Mouse (Mus musculus): ENCODE data around the gene Ank3. TPM values are rescaled to one million over a fixed set of nuclear protein-coding genes. Genes with fewer than 3 reads are reported as not detected.

The Ank3 gene
- polyA plus RNA-seq, 1 experiment from 2014 or later, result 47.6 TPM

DNA sequence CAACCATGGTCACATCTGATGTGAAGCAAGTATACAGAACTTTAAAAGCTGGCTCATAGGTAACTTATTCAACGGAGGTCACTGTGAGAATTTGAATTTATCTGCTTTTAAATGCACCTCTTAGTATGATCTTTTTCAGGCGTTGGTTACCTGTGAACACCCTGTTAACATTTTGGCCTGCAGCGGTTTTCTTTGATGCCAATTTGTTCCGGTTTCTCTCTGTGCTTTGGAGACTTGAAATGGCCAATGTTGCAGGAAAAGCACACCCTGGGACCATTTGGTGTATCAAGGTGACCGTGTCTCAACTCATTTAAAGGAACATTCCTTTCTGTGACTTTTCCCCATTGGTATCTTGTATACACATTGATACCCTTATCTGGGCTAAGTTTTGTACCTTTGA lies 46.0 kb downstream of the Ank3 start:
- ATAC-seq (ENCODE audit: low FRiP score, low TSS enrichment), result no peak
- H3K4me3 ChIP-seq (ENCODE audit: low read length), result no peak overlapping the region
- no peak overlapping the region for H3K27ac ChIP-seq (ENCODE audit: low read length)
- H3K9me3 ChIP-seq (ENCODE audit: low read length), result no peaks in the 10 kb centered on the region
- no peak overlapping the region for H3K9ac ChIP-seq (replicated peaks; ENCODE audit: low read length)
- 72% methylated on average over 5 of the region's 5 CpGs for WGBS
- no peaks in the 10 kb centered on the region for H3K36me3 ChIP-seq (ENCODE audit: insufficient read depth, low read length)
- H3K4me1 ChIP-seq (ENCODE audit: insufficient read depth, low read length), result no peaks in the 10 kb centered on the region
- H3K4me2 ChIP-seq (replicated peaks; ENCODE audit: low read depth, low read length), result no peak overlapping the region
- H3K27me3 ChIP-seq (ENCODE audit: insufficient read depth, low read length), result no peaks in the 10 kb centered on the region

DNA sequence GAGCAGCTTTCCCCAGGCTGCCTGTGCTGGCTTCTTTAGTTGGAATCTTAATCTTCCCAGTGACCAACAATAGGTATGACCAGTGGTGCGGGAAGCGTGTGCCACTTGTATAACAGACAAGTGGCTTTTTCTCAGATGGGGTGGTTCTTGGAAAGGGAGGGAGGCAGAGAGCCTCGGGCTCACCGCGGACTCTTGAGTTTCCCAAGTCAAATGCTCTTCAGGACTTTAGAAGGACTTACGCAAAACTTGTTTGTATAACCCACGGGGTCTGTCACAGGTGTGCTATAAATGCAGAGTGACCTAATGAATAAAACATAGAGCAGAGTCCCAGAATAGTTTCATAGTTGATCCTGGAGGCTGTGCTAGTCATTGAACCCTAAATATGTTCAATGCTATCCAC lies 47.4 kb downstream of the Ank3 start:
- WGBS, result 60% methylated on average over 7 of the region's 7 CpGs
- Histone ChIP-seq H3K4me2 (replicated peaks; ENCODE audit: low read depth, low read length) (no peak overlapping the region), H3K4me1 (ENCODE audit: insufficient read depth, low read length) (no peaks in the 10 kb centered on the region), H3K4me3 (ENCODE audit: low read length) (no peak overlapping the region), H3K27me3 (ENCODE audit: insufficient read depth, low read length) (no peaks in the 10 kb centered on the region), H3K36me3 (ENCODE audit: insufficient read depth, low read length) (no peaks in the 10 kb centered on the region), H3K27ac (ENCODE audit: low read length) (no peak overlapping the region), H3K9ac (replicated peaks; ENCODE audit: low read length) (no peak overlapping the region), H3K9me3 (ENCODE audit: low read length) (no peaks in the 10 kb centered on the region)
- ATAC-seq (ENCODE audit: low FRiP score, low TSS enrichment), result no peak

DNA sequence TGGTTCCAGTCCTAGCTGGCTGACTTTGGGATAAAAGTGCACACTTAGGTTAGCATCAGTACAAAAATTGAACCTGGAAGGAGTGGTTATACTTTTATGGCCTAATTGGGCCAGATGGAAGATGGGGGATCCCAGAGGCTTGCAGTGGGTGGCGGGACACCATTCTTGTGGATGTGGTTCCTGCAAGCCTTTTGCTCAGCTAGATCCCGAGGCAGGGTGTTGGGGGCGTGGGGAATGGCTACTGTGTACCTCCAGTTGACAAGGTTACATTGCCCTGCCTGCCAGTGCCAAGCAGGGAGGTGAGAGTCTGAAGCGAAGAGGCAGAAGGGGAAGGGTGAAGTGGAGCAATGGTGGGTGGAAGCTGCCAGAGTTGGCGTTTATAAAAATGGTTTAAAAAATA lies 48.0 kb downstream of the Ank3 start:
- H3K9ac ChIP-seq (replicated peaks; ENCODE audit: low read length), result no peak overlapping the region
- no peaks in the 10 kb centered on the region for H3K27me3 ChIP-seq (ENCODE audit: insufficient read depth, low read length)
- H3K4me1 ChIP-seq (ENCODE audit: insufficient read depth, low read length), result no peaks in the 10 kb centered on the region
- ATAC-seq (ENCODE audit: low FRiP score, low TSS enrichment), result no peak
- 78% methylated on average over 5 of the region's 5 CpGs for WGBS
- H3K9me3 ChIP-seq (ENCODE audit: low read length), result no peaks in the 10 kb centered on the region
- H3K4me3 ChIP-seq (ENCODE audit: low read length), result no peak overlapping the region
- H3K27ac ChIP-seq (ENCODE audit: low read length), result no peak overlapping the region
- no peak overlapping the region for H3K4me2 ChIP-seq (replicated peaks; ENCODE audit: low read depth, low read length)
- H3K36me3 ChIP-seq (ENCODE audit: insufficient read depth, low read length), result no peaks in the 10 kb centered on the region

DNA sequence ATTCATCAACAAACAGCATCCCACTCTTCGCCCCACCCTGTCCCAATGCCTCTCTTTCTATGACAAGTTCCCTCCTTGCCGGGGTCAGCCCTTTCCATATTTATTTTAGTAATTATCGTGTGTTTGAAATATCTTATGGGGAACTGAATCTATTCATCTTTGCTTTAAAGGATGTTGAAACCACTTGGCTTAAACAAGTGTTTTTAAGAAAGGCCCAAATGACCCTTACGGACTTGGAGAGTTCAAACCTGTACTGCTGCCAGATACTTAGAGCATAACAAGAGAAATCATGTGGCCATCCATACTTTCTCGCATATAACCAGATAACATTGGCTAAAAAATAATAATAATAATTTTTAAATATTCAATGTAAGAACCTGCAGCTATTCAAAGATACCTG lies 48.7 kb downstream of the Ank3 start:
- H3K4me2 ChIP-seq (replicated peaks; ENCODE audit: low read depth, low read length), result no peak overlapping the region

DNA sequence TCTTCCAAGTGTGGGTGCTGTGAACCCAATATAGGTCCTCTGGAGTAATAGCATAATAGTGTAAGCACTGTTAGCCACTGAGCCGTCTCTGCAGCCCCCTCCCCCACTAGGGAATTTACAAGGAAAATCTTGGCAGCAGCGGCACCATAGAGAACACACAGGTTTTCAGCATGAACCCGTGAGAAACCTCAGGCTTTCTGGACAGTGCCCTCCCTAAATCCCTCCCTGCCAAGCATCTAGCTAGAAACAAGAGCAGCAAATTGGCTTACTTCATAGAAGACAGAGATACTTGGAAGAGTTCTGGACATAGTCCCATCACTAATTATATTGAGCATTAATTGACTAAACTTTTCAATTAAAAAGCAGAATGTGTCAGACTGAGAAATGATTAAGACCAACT lies 49.6 kb downstream of the Ank3 start:
- no peak for ATAC-seq (ENCODE audit: low FRiP score, low TSS enrichment)
- WGBS, result 65% methylated on average over 3 of the region's 3 CpGs
- Histone ChIP-seq H3K4me2 (replicated peaks; ENCODE audit: low read depth, low read length) (no peak overlapping the region), H3K4me1 (ENCODE audit: insufficient read depth, low read length) (no peaks in the 10 kb centered on the region), H3K27me3 (ENCODE audit: insufficient read depth, low read length) (no peaks in the 10 kb centered on the region), H3K4me3 (ENCODE audit: low read length) (no peak overlapping the region), H3K27ac (ENCODE audit: low read length) (no peak overlapping the region), H3K9me3 (ENCODE audit: low read length) (no peaks in the 10 kb centered on the region), H3K9ac (replicated peaks; ENCODE audit: low read length) (no peak overlapping the region), H3K36me3 (ENCODE audit: insufficient read depth, low read length) (no peaks in the 10 kb centered on the region)

More for the DNA sequence above, 48.7 kb downstream of the Ank3 start:
- H3K9ac ChIP-seq (replicated peaks; ENCODE audit: low read length), result no peak overlapping the region
- no peak overlapping the region for H3K4me3 ChIP-seq (ENCODE audit: low read length)
- H3K4me1 ChIP-seq (ENCODE audit: insufficient read depth, low read length), result no peaks in the 10 kb centered on the region
- H3K27ac ChIP-seq (ENCODE audit: low read length), result no peak overlapping the region
- WGBS, result 91% methylated on average over 5 of the region's 5 CpGs
- no peak for ATAC-seq (ENCODE audit: low FRiP score, low TSS enrichment)
- H3K9me3 ChIP-seq (ENCODE audit: low read length), result no peaks in the 10 kb centered on the region
- no peaks in the 10 kb centered on the region for H3K36me3 ChIP-seq (ENCODE audit: insufficient read depth, low read length)
- H3K27me3 ChIP-seq (ENCODE audit: insufficient read depth, low read length), result no peaks in the 10 kb centered on the region

DNA sequence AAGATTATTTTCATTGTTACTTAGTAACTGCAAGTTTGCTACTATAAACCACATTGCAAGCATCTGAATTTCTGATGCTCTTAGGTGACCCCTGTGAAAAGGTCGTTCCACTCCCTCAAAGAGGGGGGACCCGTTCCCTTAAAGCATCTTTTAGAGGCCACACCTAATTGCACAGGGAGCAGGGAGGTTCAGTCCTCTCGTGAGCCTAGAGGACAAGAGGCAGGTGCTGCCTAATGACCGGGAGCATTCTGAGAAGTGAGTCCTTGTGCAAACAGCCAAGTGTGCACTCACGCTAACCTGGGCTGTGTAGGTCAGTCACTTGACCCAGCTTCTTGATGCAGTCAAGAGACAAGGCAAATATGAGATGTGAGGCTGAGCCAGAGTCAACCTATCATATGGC lies 52.4 kb downstream of the Ank3 start:
- 29% methylated on average over 5 of the region's 5 CpGs for WGBS
- no peak overlapping the region for H3K4me3 ChIP-seq (ENCODE audit: low read length)
- H3K36me3 ChIP-seq (ENCODE audit: insufficient read depth, low read length), result no peaks in the 10 kb centered on the region
- no peaks in the 10 kb centered on the region for H3K27me3 ChIP-seq (ENCODE audit: insufficient read depth, low read length)
- no peak overlapping the region for H3K4me2 ChIP-seq (replicated peaks; ENCODE audit: low read depth, low read length)
- ATAC-seq (ENCODE audit: low FRiP score, low TSS enrichment), result no peak
- no peak overlapping the region for H3K27ac ChIP-seq (ENCODE audit: low read length)
- H3K9ac ChIP-seq (replicated peaks; ENCODE audit: low read length), result no peak overlapping the region
- H3K4me1 ChIP-seq (ENCODE audit: insufficient read depth, low read length), result no peaks in the 10 kb centered on the region
- H3K9me3 ChIP-seq (ENCODE audit: low read length), result no peaks in the 10 kb centered on the region

DNA sequence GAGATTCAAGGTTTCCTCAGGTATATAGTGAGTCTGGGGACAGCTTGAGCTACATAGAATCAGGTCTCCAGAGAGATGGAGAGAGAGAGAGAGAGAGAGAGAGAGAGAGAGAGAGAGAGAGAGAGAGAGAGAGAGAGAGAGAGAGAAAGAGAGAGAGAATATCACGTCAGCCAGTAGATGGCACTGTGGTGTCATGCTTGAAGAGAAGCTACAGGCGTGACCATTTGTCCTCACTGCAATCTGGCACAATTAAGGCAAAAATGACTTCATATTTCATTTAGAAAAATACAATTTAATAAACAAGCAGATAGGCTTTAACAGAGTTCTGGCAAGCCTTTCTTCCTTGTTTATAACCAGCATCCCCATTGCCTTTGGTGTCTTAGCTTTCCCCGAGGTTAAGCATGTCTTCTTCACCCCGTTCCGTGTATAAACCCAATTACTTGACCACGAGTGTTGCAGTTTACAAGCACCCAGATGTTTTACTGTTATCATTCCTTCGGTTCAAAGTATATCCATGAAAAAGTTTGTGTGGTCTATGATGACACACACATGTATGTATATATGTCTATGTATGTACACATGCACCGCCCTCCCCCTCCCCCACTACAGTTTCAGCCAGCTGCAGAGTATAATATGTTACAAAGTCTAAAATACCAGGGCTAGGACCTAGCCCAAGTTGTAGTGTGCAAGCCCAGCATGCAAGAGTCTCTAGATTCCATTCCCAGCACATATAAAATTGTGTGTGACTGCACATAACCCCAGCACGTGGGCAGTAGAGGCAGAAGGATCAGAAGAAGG lies 53.8 kb downstream of the Ank3 start:
- WGBS, result 52% methylated on average over 9 of the region's 9 CpGs
- H3K36me3 ChIP-seq (ENCODE audit: insufficient read depth, low read length), result no peaks in the 10 kb centered on the region
- H3K9me3 ChIP-seq (ENCODE audit: low read length), result no peaks in the 10 kb centered on the region
- no peak overlapping the region for H3K4me3 ChIP-seq (ENCODE audit: low read length)
- H3K27me3 ChIP-seq (ENCODE audit: insufficient read depth, low read length), result no peaks in the 10 kb centered on the region
- no peaks in the 10 kb centered on the region for H3K4me1 ChIP-seq (ENCODE audit: insufficient read depth, low read length)
- 0 out of 2 replicates have a peak, but pooled peaks have one; percentile 28 for ATAC-seq (ENCODE audit: low FRiP score, low TSS enrichment)
- H3K4me2 ChIP-seq (replicated peaks; ENCODE audit: low read depth, low read length), result no peak overlapping the region; the same call in 1 of the 2 replicates
- no peak overlapping the region for H3K27ac ChIP-seq (ENCODE audit: low read length)
- no peak overlapping the region for H3K9ac ChIP-seq (replicated peaks; ENCODE audit: low read length)

DNA sequence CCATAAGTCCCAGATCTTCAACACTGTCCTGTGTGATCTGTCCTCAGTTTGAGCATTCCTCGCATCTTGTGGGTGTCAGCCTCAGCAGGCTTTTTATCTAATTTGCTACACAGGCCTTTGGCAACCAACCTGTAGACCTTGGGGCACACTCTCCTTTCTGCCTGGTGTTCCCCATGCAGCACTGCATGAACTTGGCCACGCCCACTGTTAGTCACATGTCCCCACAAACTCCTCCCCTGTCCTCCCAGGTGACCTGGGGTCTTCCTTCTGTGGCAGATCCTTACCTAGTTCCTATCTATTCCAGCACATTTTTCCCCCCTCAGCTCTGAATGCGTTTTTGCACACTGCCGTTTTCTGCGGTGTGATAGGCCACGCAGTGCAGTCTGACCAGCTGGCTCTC lies 55.0 kb downstream of the Ank3 start:
- Histone ChIP-seq H3K4me1 (ENCODE audit: insufficient read depth, low read length) (no peaks in the 10 kb centered on the region), H3K4me3 (ENCODE audit: low read length) (no peak overlapping the region), H3K27ac (ENCODE audit: low read length) (no peak overlapping the region), H3K9ac (replicated peaks; ENCODE audit: low read length) (no peak overlapping the region), H3K27me3 (ENCODE audit: insufficient read depth, low read length) (no peaks in the 10 kb centered on the region), H3K4me2 (replicated peaks; ENCODE audit: low read depth, low read length) (no peak overlapping the region), H3K36me3 (ENCODE audit: insufficient read depth, low read length) (no peaks in the 10 kb centered on the region), H3K9me3 (ENCODE audit: low read length) (no peaks in the 10 kb centered on the region)
- WGBS, result 95% methylated on average over 6 of the region's 6 CpGs
- ATAC-seq (ENCODE audit: low FRiP score, low TSS enrichment), result no peak

DNA sequence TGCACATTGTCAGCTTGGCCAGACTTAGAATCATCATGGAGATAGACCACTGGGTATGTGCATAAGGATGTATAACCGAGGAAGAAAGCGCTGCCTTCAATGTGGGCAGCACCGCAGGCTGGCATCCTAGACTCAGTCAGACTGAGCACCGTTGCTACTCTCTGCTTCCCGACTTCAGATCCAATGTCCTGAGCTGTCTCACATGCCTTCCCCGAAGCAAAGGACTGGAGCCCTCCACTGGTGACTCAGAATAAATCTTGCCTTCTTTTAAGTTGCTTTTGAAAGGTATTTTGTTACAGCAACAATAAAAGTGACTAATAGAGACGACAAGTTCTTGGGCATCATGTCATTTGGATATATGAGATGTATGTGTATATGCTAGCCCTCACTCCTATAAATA lies 55.9 kb downstream of the Ank3 start:
- H3K4me1 ChIP-seq (ENCODE audit: insufficient read depth, low read length), result no peaks in the 10 kb centered on the region
- no peak overlapping the region for H3K4me2 ChIP-seq (replicated peaks; ENCODE audit: low read depth, low read length)
- no peaks in the 10 kb centered on the region for H3K36me3 ChIP-seq (ENCODE audit: insufficient read depth, low read length)
- ATAC-seq (ENCODE audit: low FRiP score, low TSS enrichment), result peak; percentile 74; the same call in 1 of the 2 replicates
- H3K27me3 ChIP-seq (ENCODE audit: insufficient read depth, low read length), result no peaks in the 10 kb centered on the region
- H3K27ac ChIP-seq (ENCODE audit: low read length), result no peak overlapping the region
- no peak overlapping the region for H3K9ac ChIP-seq (replicated peaks; ENCODE audit: low read length)
- H3K4me3 ChIP-seq (ENCODE audit: low read length), result no peak overlapping the region
- no peaks in the 10 kb centered on the region for H3K9me3 ChIP-seq (ENCODE audit: low read length)
- 27% methylated on average over 7 of the region's 7 CpGs for WGBS

DNA sequence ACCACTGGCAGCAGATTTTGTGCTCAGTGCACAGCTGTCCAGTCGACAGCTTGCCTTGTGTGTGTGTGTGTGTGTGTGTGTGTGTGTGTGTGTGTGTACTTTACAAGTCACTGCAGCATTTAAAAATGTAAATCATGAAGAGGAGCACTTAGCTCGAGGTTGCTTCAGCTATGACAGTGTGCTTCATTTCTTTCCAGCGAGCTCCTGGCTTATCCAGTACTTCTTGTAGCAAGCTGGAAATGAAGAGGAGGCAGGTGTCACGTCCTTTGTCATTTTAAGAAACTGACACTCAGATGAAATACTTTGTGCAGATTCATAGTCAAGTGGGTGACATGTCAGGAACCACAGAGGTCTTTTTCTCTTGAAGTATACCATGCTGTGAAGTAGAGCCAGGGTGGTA lies 66.3 kb downstream of the Ank3 start:
- Histone ChIP-seq H3K27me3 (ENCODE audit: insufficient read depth, low read length) (no peaks in the 10 kb centered on the region), H3K4me2 (replicated peaks; ENCODE audit: low read depth, low read length) (no peak overlapping the region), H3K9ac (replicated peaks; ENCODE audit: low read length) (no peak overlapping the region), H3K27ac (ENCODE audit: low read length) (no peak overlapping the region), H3K4me1 (ENCODE audit: insufficient read depth, low read length) (no peaks in the 10 kb centered on the region), H3K4me3 (ENCODE audit: low read length) (no peak overlapping the region), H3K36me3 (ENCODE audit: insufficient read depth, low read length) (no peaks in the 10 kb centered on the region), H3K9me3 (ENCODE audit: low read length) (no peaks in the 10 kb centered on the region)
- 60% methylated on average over 4 of the region's 4 CpGs for WGBS
- ATAC-seq (ENCODE audit: low FRiP score, low TSS enrichment), result no peak
